ENCODE assay signal across 8 mouse cellular contexts in genomic region chr6:86404996-86405395, GRCm38 (mm10). TPM values are rescaled to one million over a fixed set of nuclear protein-coding genes. Genes with fewer than 3 reads are reported as not detected.
A peak's percentile ranks its signal among the peaks of the same experiment; 100 is the strongest.
DNase-seq lines count a peak whose midpoint lies in the region; ATAC-seq lines count a peak whose summit lies in the region.

No protein-coding gene starts in this region.

- peaks cover 38% of the 10 kb centered on the region for H3K36me3 ChIP-seq in embryonic facial prominence, embryonic 10.5 days (replicated peaks)
- no peaks in the 10 kb centered on the region; the same call in 1 of the 2 replicates for H3K36me3 ChIP-seq in intestine, embryonic 16.5 days (ENCODE audit: control insufficient read depth, insufficient read depth, low read length)
- no peaks in the 10 kb centered on the region; the same call in 1 of the 2 replicates for H3K36me3 ChIP-seq in neural tube, embryonic 14.5 days (ENCODE audit: control insufficient read depth, insufficient read depth, low read length)

- H3K9me3 ChIP-seq in embryonic facial prominence, embryonic 10.5 days, result no peaks in the 10 kb centered on the region
- no peaks in the 10 kb centered on the region for H3K9me3 ChIP-seq in intestine, embryonic 16.5 days (ENCODE audit: control insufficient read depth, low read length)
- H3K9me3 ChIP-seq in neural tube, embryonic 14.5 days (ENCODE audit: control insufficient read depth, low read length), result no peaks in the 10 kb centered on the region

- H3K27ac ChIP-seq in embryonic facial prominence, embryonic 10.5 days (replicated peaks), result peak overlapping the region; percentile 100
- peak overlapping the region; percentile 100 for H3K27ac ChIP-seq in intestine, embryonic 16.5 days (ENCODE audit: low read length)
- H3K27ac ChIP-seq in neural tube, embryonic 14.5 days (ENCODE audit: low read depth, low read length), result peak overlapping the region; percentile 99

- H3K4me2 ChIP-seq in intestine, embryonic 16.5 days (ENCODE audit: low read depth, low read length), result peak overlapping the region; percentile 52
- H3K4me2 ChIP-seq in neural tube, embryonic 14.5 days (ENCODE audit: low read depth, low read length), result peak overlapping the region; percentile 81

- no peaks in the 10 kb centered on the region for H3K27me3 ChIP-seq in embryonic facial prominence, embryonic 10.5 days (replicated peaks; ENCODE audit: low read depth, poor library complexity, severe bottlenecking)
- H3K27me3 ChIP-seq in intestine, embryonic 16.5 days (replicated peaks; ENCODE audit: control insufficient read depth, insufficient read depth, low read length), result no peaks in the 10 kb centered on the region
- H3K27me3 ChIP-seq in neural tube, embryonic 14.5 days (ENCODE audit: control insufficient read depth, insufficient read depth, low read length), result no peaks in the 10 kb centered on the region

- H3K9ac ChIP-seq in intestine, embryonic 16.5 days (ENCODE audit: low read depth, low read length), result peak overlapping the region; percentile 99
- H3K9ac ChIP-seq in neural tube, embryonic 14.5 days (replicated peaks; ENCODE audit: low read depth, low read length), result peak overlapping the region; percentile 99

- 2% methylated on average over 11 of the region's 11 CpGs for WGBS in embryonic facial prominence, embryonic 10.5 days
- under 1% methylated on average over 11 of the region's 11 CpGs for WGBS in intestine, embryonic 16.5 days
- under 1% methylated on average over 11 of the region's 11 CpGs for WGBS in neural tube, embryonic 14.5 days

- peaks cover 17% of the 10 kb centered on the region for H3K4me1 ChIP-seq in embryonic facial prominence, embryonic 10.5 days
- peaks cover 5% of the 10 kb centered on the region for H3K4me1 ChIP-seq in intestine, embryonic 16.5 days (ENCODE audit: control insufficient read depth, insufficient read depth, low read length)
- H3K4me1 ChIP-seq in neural tube, embryonic 14.5 days (ENCODE audit: control insufficient read depth, insufficient read depth, low read length), result peaks cover 12% of the 10 kb centered on the region

- DNase-seq in thymus, postnatal 0 days (ENCODE audit: low spot score), result peak; percentile 43
- DNase-seq in thymus, adult 18-20 months, result no peak
- DNase-seq in embryonic facial prominence, embryonic 10.5 days (ENCODE audit: low spot score), result peak; percentile 19
- DNase-seq in cerebellum, adult 18-20 months, result no peak

- ATAC-seq in intestine, embryonic 16.5 days, result no peak
- no peak for ATAC-seq in neural tube, embryonic 14.5 days (ENCODE audit: low read depth)
- ATAC-seq in monocyte, adult 5-6 weeks (replicated peaks; ENCODE audit: insufficient number of reproducible peaks, low FRiP score, low TSS enrichment, poor library complexity, severe bottlenecking), result no peak
- no peak for ATAC-seq in inflammation-experienced regulatory T-cells, adult 6 months

- H3K4me3 ChIP-seq in embryonic facial prominence, embryonic 10.5 days, result peak overlapping the region; percentile 91
- peak overlapping the region; percentile 85 for H3K4me3 ChIP-seq in intestine, embryonic 16.5 days (ENCODE audit: low read length)
- H3K4me3 ChIP-seq in neural tube, embryonic 14.5 days (ENCODE audit: low read depth, low read length), result peak overlapping the region; percentile 77

RNA-seq across cellular contexts. Expression of gene Tia1, which starts 1.0 kb away (rescaled TPM):
- polyA plus RNA-seq in thymus, postnatal 0 days (2015; fragmentation: Nextera tagmentation; extraction: Ambion mirVana), result 170 and 184 TPM in 2 replicates
- polyA plus RNA-seq in embryonic facial prominence, embryonic 10.5 days (2016; fragmentation: Nextera tagmentation; extraction: Ambion mirVana), result 214 and 222 TPM in 2 replicates
- polyA plus RNA-seq in intestine, embryonic 16.5 days (2015; fragmentation: Nextera tagmentation; extraction: Ambion mirVana), result 97.9 and 110 TPM in 2 replicates
- polyA plus RNA-seq in neural tube, embryonic 14.5 days (2014; fragmentation: Nextera tagmentation; extraction: Ambion mirVana), result 364 and 402 TPM in 2 replicates
- 51.4 to 98.7 TPM (median 74.8 TPM) in 3 replicates for total RNA-seq in monocyte, adult 5-6 weeks (2017)
- polyA plus RNA-seq in inflammation-experienced regulatory T-cells, adult 6 months (2017; shearing (Covaris generic)), result 100 to 1,000 TPM in 2 of 3 experiments, 10 to 100 TPM in 1; 85.7 to 110 (median 100) TPM

RNA-seq across cellular contexts. Expression of gene Pcyox1, which starts 8.0 kb away (rescaled TPM):
- 28.8 and 32.8 TPM in 2 replicates for polyA plus RNA-seq in thymus, postnatal 0 days (2015; fragmentation: Nextera tagmentation; extraction: Ambion mirVana)
- 68.2 and 73.0 TPM in 2 replicates for polyA plus RNA-seq in embryonic facial prominence, embryonic 10.5 days (2016; fragmentation: Nextera tagmentation; extraction: Ambion mirVana)
- polyA plus RNA-seq in intestine, embryonic 16.5 days (2015; fragmentation: Nextera tagmentation; extraction: Ambion mirVana), result 76.7 and 77.2 TPM in 2 replicates
- 100 and 110 TPM in 2 replicates for polyA plus RNA-seq in neural tube, embryonic 14.5 days (2014; fragmentation: Nextera tagmentation; extraction: Ambion mirVana)
- 31.6 to 40.4 TPM (median 36.6 TPM) in 3 replicates for total RNA-seq in monocyte, adult 5-6 weeks (2017)
- 10 to 100 TPM in 1 of 3 experiments, 1 to 10 TPM in 2; 6.1 to 11.8 (median 6.8) TPM for polyA plus RNA-seq in inflammation-experienced regulatory T-cells, adult 6 months (2017; shearing (Covaris generic))

RNA-seq across cellular contexts. Expression of gene Gm44790, which starts 21.5 kb away (rescaled TPM):
- 0.25 and 0.31 TPM in 2 replicates for polyA plus RNA-seq in thymus, postnatal 0 days (2015; fragmentation: Nextera tagmentation; extraction: Ambion mirVana)
- 0.69 and 2.5 TPM in 2 replicates for polyA plus RNA-seq in embryonic facial prominence, embryonic 10.5 days (2016; fragmentation: Nextera tagmentation; extraction: Ambion mirVana)
- polyA plus RNA-seq in intestine, embryonic 16.5 days (2015; fragmentation: Nextera tagmentation; extraction: Ambion mirVana), result not detected in 2 replicates
- 1.9 TPM in 1 of 2 replicates, not detected in the other for polyA plus RNA-seq in neural tube, embryonic 14.5 days (2014; fragmentation: Nextera tagmentation; extraction: Ambion mirVana)
- total RNA-seq in monocyte, adult 5-6 weeks (2017), result 2.7 to 6.8 TPM in 2 of 3 replicates, not detected in the other
- not detected for polyA plus RNA-seq in inflammation-experienced regulatory T-cells, adult 6 months (2017; shearing (Covaris generic))

RNA-seq across cellular contexts. Expression of gene C87436, which starts 33.2 kb away (rescaled TPM):
- polyA plus RNA-seq in thymus, postnatal 0 days (2015; fragmentation: Nextera tagmentation; extraction: Ambion mirVana), result 29.8 and 30.8 TPM in 2 replicates
- 22.6 and 25.1 TPM in 2 replicates for polyA plus RNA-seq in embryonic facial prominence, embryonic 10.5 days (2016; fragmentation: Nextera tagmentation; extraction: Ambion mirVana)
- 17.9 and 21.7 TPM in 2 replicates for polyA plus RNA-seq in intestine, embryonic 16.5 days (2015; fragmentation: Nextera tagmentation; extraction: Ambion mirVana)
- polyA plus RNA-seq in neural tube, embryonic 14.5 days (2014; fragmentation: Nextera tagmentation; extraction: Ambion mirVana), result 21.9 and 27.2 TPM in 2 replicates
- total RNA-seq in monocyte, adult 5-6 weeks (2017), result 43.0 to 51.5 TPM (median 49.7 TPM) in 3 replicates
- 10 to 100 TPM; 20.2 to 39.5 (median 34.5) TPM for polyA plus RNA-seq in inflammation-experienced regulatory T-cells, adult 6 months (2017; shearing (Covaris generic))

RNA-seq across cellular contexts. Expression of gene Snrpg, which starts 33.9 kb away (rescaled TPM):
- 649 and 709 TPM in 2 replicates for polyA plus RNA-seq in thymus, postnatal 0 days (2015; fragmentation: Nextera tagmentation; extraction: Ambion mirVana)
- 902 and 949 TPM in 2 replicates for polyA plus RNA-seq in embryonic facial prominence, embryonic 10.5 days (2016; fragmentation: Nextera tagmentation; extraction: Ambion mirVana)
- polyA plus RNA-seq in intestine, embryonic 16.5 days (2015; fragmentation: Nextera tagmentation; extraction: Ambion mirVana), result 393 and 465 TPM in 2 replicates
- polyA plus RNA-seq in neural tube, embryonic 14.5 days (2014; fragmentation: Nextera tagmentation; extraction: Ambion mirVana), result 341 and 393 TPM in 2 replicates
- total RNA-seq in monocyte, adult 5-6 weeks (2017), result 46.0 to 69.5 TPM (median 61.3 TPM) in 3 replicates
- polyA plus RNA-seq in inflammation-experienced regulatory T-cells, adult 6 months (2017; shearing (Covaris generic)), result 100 to 1,000 TPM; 402 to 450 (median 421) TPM

Comparison
In these comparisons a context has a peak if more than half of its experiments do, and no peak if none do; other contexts are left out.
1. DNase-seq: peak in thymus, postnatal 0 days (single experiment) and embryonic facial prominence, embryonic 10.5 days (single experiment); none in thymus, adult 18-20 months (0 of 2) and cerebellum, adult 18-20 months (0 of 2).
2. Peak in every context shown above with its lines, with median percentiles within 50 percentile points of each other: H3K27ac ChIP-seq and H3K4me3 ChIP-seq.